Mouse (Mus musculus) limb, embryonic 13.5 days (tissue): ENCODE measurements around the gene Rnf180. TPM values are rescaled to one million over a fixed set of nuclear protein-coding genes. Genes with fewer than 3 reads are reported as not detected.

Source experiments
- ATAC-seq: fragments of 200-750 bp; cut with Nextera tagmentation; 2 replicates; pipeline ENCODE4 v1.8.0; 2017; ENCODE audit warnings: low read depth, moderate number of reproducible peaks, moderate TSS enrichment; ENCODE audit not compliant: low FRiP score
- H3K27ac ChIP-seq: fragments of 300-500 bp; sonication (generic); 2 replicates; pipeline ENCODE4 v1.5.1; 2015; ENCODE audit warnings: inconsistent platforms, mild to moderate bottlenecking, moderate library complexity
- H3K27me3 ChIP-seq: fragments of 300-500 bp; sonication (generic); 2 replicates; pipeline ENCODE4 v1.6.1; 2015; ENCODE audit warnings: mild to moderate bottlenecking, inconsistent platforms
- H3K36me3 ChIP-seq: fragments of 300-500 bp; sonication (generic); 2 replicates; pipeline ENCODE4 v1.6.1; 2015; ENCODE audit warnings: inconsistent platforms, mild to moderate bottlenecking, moderate library complexity
- H3K4me1 ChIP-seq: fragments of 300-500 bp; sonication (generic); 2 replicates; pipeline ENCODE4 v1.6.1; 2015; ENCODE audit warnings: inconsistent platforms
- H3K4me2 ChIP-seq: fragments of 300-500 bp; sonication (generic); replicated peaks from 2 replicates; pipeline ENCODE4 v1.6.1; 2015; ENCODE audit warnings: inconsistent platforms, mild to moderate bottlenecking, moderate library complexity
- H3K4me3 ChIP-seq: fragments of 300-500 bp; sonication (generic); 2 replicates; pipeline ENCODE4 v1.5.1; 2015; ENCODE audit warnings: moderate library complexity, mild to moderate bottlenecking, inconsistent platforms
- H3K9ac ChIP-seq: fragments of 300-500 bp; sonication (generic); 2 replicates; pipeline ENCODE4 v1.6.1; 2015; ENCODE audit warnings: mild to moderate bottlenecking, inconsistent platforms
- H3K9me3 ChIP-seq: fragments of 300-500 bp; sonication (generic); 2 replicates; pipeline ENCODE4 v1.6.1; 2016; ENCODE audit warnings: inconsistent platforms
- WGBS: fragments of 180-500 bp; shearing (Covaris S2); methylation state at CpG from one replicate; pipeline ENCODE4 v1.1.7; 2015; 5-methylcytosine and 5-hydroxymethylcytosine counted together
- polyA plus RNA-seq: library from polyadenylated mRNA; unstranded; fragments of >200 nt; fragmentation: Nextera tagmentation; extraction: Ambion mirVana; gene quantifications from 2 replicates; pipeline ENCODE4 v1.2.1, GENCODE M21; 2015

Gene Rnf180
- polyA plus RNA-seq, 1 experiment from 2014 or later = 10.1 TPM

- Histone ChIP-seq H3K27me3 (no peaks in the 10 kb centered on the region), H3K9ac (peak overlapping the region; percentile 85), H3K4me1 (peaks cover 20% of the 10 kb centered on the region), H3K36me3 (peaks cover 7% of the 10 kb centered on the region; the same call in 1 of the 2 replicates), H3K9me3 (no peaks in the 10 kb centered on the region), H3K4me3 (peak overlapping the region; percentile 81), H3K27ac (peak overlapping the region; percentile 72; the same call in 1 of the 2 replicates), H3K4me2 (peak overlapping the region; percentile 79)
- peak; percentile 89 for ATAC-seq
- under 1% methylated on average over 77 of the region's 91 CpGs for WGBS
Observed at GRCm38 (mm10) chr13:105293781-105294667, 591 bp downstream of the Rnf180 start.

- H3K27me3 ChIP-seq = no peaks in the 10 kb centered on the region
- ATAC-seq = 0 out of 2 replicates have a peak, but pooled peaks have one; percentile 12
- H3K4me1 ChIP-seq = peaks cover 20% of the 10 kb centered on the region
- H3K4me3 ChIP-seq = peak overlapping the region; percentile 14; the same call in 1 of the 2 replicates
- H3K27ac ChIP-seq = peak overlapping the region; percentile 29; the same call in 1 of the 2 replicates
- no peaks in the 10 kb centered on the region for H3K9me3 ChIP-seq
- H3K9ac ChIP-seq = peak overlapping the region; percentile 39; the same call in 1 of the 2 replicates
- H3K36me3 ChIP-seq = peaks cover 7% of the 10 kb centered on the region; the same call in 1 of the 2 replicates
- 23% methylated on average over 4 of the region's 4 CpGs for WGBS
- peak overlapping the region; percentile 49 for H3K4me2 ChIP-seq
Observed at GRCm38 (mm10) chr13:105291816-105292215, 2.8 kb downstream of the Rnf180 start.

- Histone ChIP-seq H3K4me1 (peaks cover 20% of the 10 kb centered on the region), H3K9me3 (no peaks in the 10 kb centered on the region), H3K27me3 (no peaks in the 10 kb centered on the region), H3K27ac (no peak overlapping the region), H3K4me2 (no peak overlapping the region), H3K9ac (no peak overlapping the region), H3K4me3 (no peak overlapping the region), H3K36me3 (peaks cover 7% of the 10 kb centered on the region; the same call in 1 of the 2 replicates)
- ATAC-seq = no peak
- WGBS = 83% methylated on average over 2 of the region's 2 CpGs
Observed at GRCm38 (mm10) chr13:105290594-105290993, 4.0 kb downstream of the Rnf180 start.

GRCm38 (mm10) chr13:105290021-105290420 is 4.6 kb downstream of the Rnf180 start:
- Histone ChIP-seq H3K9ac (no peak overlapping the region), H3K4me3 (no peak overlapping the region), H3K4me2 (no peak overlapping the region), H3K27ac (no peak overlapping the region), H3K27me3 (no peaks in the 10 kb centered on the region), H3K9me3 (no peaks in the 10 kb centered on the region), H3K4me1 (peaks cover 20% of the 10 kb centered on the region), H3K36me3 (peaks cover 7% of the 10 kb centered on the region; the same call in 1 of the 2 replicates)
- no peak for ATAC-seq
- 91% methylated on average over 5 of the region's 5 CpGs for WGBS

- no peak for ATAC-seq
- Histone ChIP-seq H3K9ac (no peak overlapping the region), H3K4me1 (no peaks in the 10 kb centered on the region), H3K9me3 (no peaks in the 10 kb centered on the region), H3K27me3 (no peaks in the 10 kb centered on the region), H3K36me3 (no peaks in the 10 kb centered on the region), H3K27ac (no peak overlapping the region), H3K4me3 (no peak overlapping the region), H3K4me2 (no peak overlapping the region)
- WGBS = 69% methylated on average over 8 of the region's 8 CpGs
Observed at GRCm38 (mm10) chr13:105279397-105280018, 15.1 kb downstream of the Rnf180 start.

GRCm38 (mm10) chr13:105270394-105271094 is 24.1 kb downstream of the Rnf180 start:
- Histone ChIP-seq H3K4me3 (no peak overlapping the region), H3K27ac (no peak overlapping the region), H3K27me3 (no peaks in the 10 kb centered on the region), H3K9ac (no peak overlapping the region), H3K36me3 (peaks cover 15% of the 10 kb centered on the region), H3K4me2 (no peak overlapping the region), H3K4me1 (no peaks in the 10 kb centered on the region), H3K9me3 (peaks cover 12% of the 10 kb centered on the region)
- no peak for ATAC-seq
- WGBS = 88% methylated on average over 8 of the region's 8 CpGs

- Histone ChIP-seq H3K27ac (no peak overlapping the region), H3K36me3 (peaks cover 7% of the 10 kb centered on the region), H3K4me1 (no peaks in the 10 kb centered on the region), H3K9me3 (peaks cover 3% of the 10 kb centered on the region), H3K4me2 (no peak overlapping the region), H3K27me3 (no peaks in the 10 kb centered on the region), H3K4me3 (no peak overlapping the region), H3K9ac (no peak overlapping the region)
- 87% methylated on average over 6 of the region's 6 CpGs for WGBS
- no peak for ATAC-seq
Observed at GRCm38 (mm10) chr13:105267464-105267863, 27.2 kb downstream of the Rnf180 start.

GRCm38 (mm10) chr13:105266746-105267145 is 27.9 kb downstream of the Rnf180 start:
- Histone ChIP-seq H3K4me3 (no peak overlapping the region), H3K36me3 (0 out of 2 replicates have a peak, but pooled peaks cover 5% of the 10 kb centered on the region), H3K9me3 (no peaks in the 10 kb centered on the region), H3K9ac (no peak overlapping the region), H3K4me1 (no peaks in the 10 kb centered on the region), H3K27me3 (no peaks in the 10 kb centered on the region), H3K4me2 (no peak overlapping the region), H3K27ac (no peak overlapping the region)
- ATAC-seq = no peak
- 71% methylated on average over 3 of the region's 3 CpGs for WGBS

- Histone ChIP-seq H3K36me3 (no peaks in the 10 kb centered on the region), H3K27ac (no peak overlapping the region), H3K4me1 (no peaks in the 10 kb centered on the region), H3K27me3 (no peaks in the 10 kb centered on the region), H3K9ac (no peak overlapping the region), H3K4me3 (no peak overlapping the region), H3K4me2 (no peak overlapping the region), H3K9me3 (peaks cover 7% of the 10 kb centered on the region; the same call in 1 of the 2 replicates)
- 72% methylated on average over 4 of the region's 4 CpGs for WGBS
- ATAC-seq = no peak
Observed at GRCm38 (mm10) chr13:105256757-105257433, 37.7 kb downstream of the Rnf180 start.

GRCm38 (mm10) chr13:105250767-105251166 is 43.8 kb downstream of the Rnf180 start:
- ATAC-seq = no peak
- Histone ChIP-seq H3K4me3 (no peak overlapping the region), H3K36me3 (0 out of 2 replicates have a peak, but pooled peaks cover 3% of the 10 kb centered on the region), H3K4me1 (no peaks in the 10 kb centered on the region), H3K27me3 (no peaks in the 10 kb centered on the region), H3K9me3 (no peaks in the 10 kb centered on the region), H3K9ac (no peak overlapping the region), H3K4me2 (no peak overlapping the region), H3K27ac (no peak overlapping the region)
- WGBS = 90% methylated on average over 4 of the region's 4 CpGs

- Histone ChIP-seq H3K27ac (no peak overlapping the region), H3K4me3 (no peak overlapping the region), H3K4me2 (no peak overlapping the region), H3K4me1 (no peaks in the 10 kb centered on the region), H3K9me3 (no peaks in the 10 kb centered on the region), H3K9ac (no peak overlapping the region), H3K27me3 (no peaks in the 10 kb centered on the region), H3K36me3 (0 out of 2 replicates have a peak, but pooled peaks cover 3% of the 10 kb centered on the region)
- ATAC-seq = no peak
- WGBS = 66% methylated on average over 9 of the region's 9 CpGs
Observed at GRCm38 (mm10) chr13:105250264-105250663, 44.4 kb downstream of the Rnf180 start.
